Mouse (Mus musculus): ENCODE data around the gene Olfr601. TPM values are rescaled to one million over a fixed set of nuclear protein-coding genes. Genes with fewer than 3 reads are reported as not detected.

Gene Olfr601
- polyA plus RNA-seq, 1 experiment from 2014 or later = not detected

Other genes starting within 250 kb of the Olfr601 start
- gene Olfr586, start 237.0 kb downstream of the Olfr601 start, polyA plus RNA-seq (2014; fragmentation: Nextera tagmentation; extraction: Ambion mirVana) = not detected in 2 replicates
- not detected in 2 replicates for gene Olfr588-ps1, start 221.8 kb downstream of the Olfr601 start, polyA plus RNA-seq (2014; fragmentation: Nextera tagmentation; extraction: Ambion mirVana)
- gene Olfr589, start 206.3 kb downstream of the Olfr601 start, polyA plus RNA-seq (2014; fragmentation: Nextera tagmentation; extraction: Ambion mirVana) = not detected in 2 replicates
- not detected in 2 replicates for gene Olfr591, start 184.3 kb downstream of the Olfr601 start, polyA plus RNA-seq (2014; fragmentation: Nextera tagmentation; extraction: Ambion mirVana)
- gene Olfr592, start 177.9 kb downstream of the Olfr601 start, polyA plus RNA-seq (2014; fragmentation: Nextera tagmentation; extraction: Ambion mirVana) = not detected in 2 replicates
- not detected in 2 replicates for gene Olfr593, start 150.8 kb downstream of the Olfr601 start, polyA plus RNA-seq (2014; fragmentation: Nextera tagmentation; extraction: Ambion mirVana)
- not detected in 2 replicates for gene Olfr594, start 145.7 kb downstream of the Olfr601 start, polyA plus RNA-seq (2014; fragmentation: Nextera tagmentation; extraction: Ambion mirVana)
- gene Usp17ld, start 110.2 kb downstream of the Olfr601 start, polyA plus RNA-seq (2014; fragmentation: Nextera tagmentation; extraction: Ambion mirVana) = not detected in 2 replicates
- not detected in 2 replicates for gene Olfr596, start 57.0 kb downstream of the Olfr601 start, polyA plus RNA-seq (2014; fragmentation: Nextera tagmentation; extraction: Ambion mirVana)
- gene Olfr597, start 46.3 kb downstream of the Olfr601 start, polyA plus RNA-seq (2014; fragmentation: Nextera tagmentation; extraction: Ambion mirVana) = not detected in 2 replicates
- gene Olfr598, start 39.1 kb downstream of the Olfr601 start, polyA plus RNA-seq (2014; fragmentation: Nextera tagmentation; extraction: Ambion mirVana) = not detected in 2 replicates
- not detected in 2 replicates for gene Olfr599, start 26.7 kb downstream of the Olfr601 start, polyA plus RNA-seq (2014; fragmentation: Nextera tagmentation; extraction: Ambion mirVana)
- gene Olfr600, start 13.0 kb downstream of the Olfr601 start, polyA plus RNA-seq (2014; fragmentation: Nextera tagmentation; extraction: Ambion mirVana) = not detected in 2 replicates
- not detected in 2 replicates for gene Olfr603, start 23.5 kb upstream of the Olfr601 start, polyA plus RNA-seq (2014; fragmentation: Nextera tagmentation; extraction: Ambion mirVana)
- not detected in 2 replicates for gene Usp17lc, start 52.4 kb upstream of the Olfr601 start, polyA plus RNA-seq (2014; fragmentation: Nextera tagmentation; extraction: Ambion mirVana)
- not detected in 2 replicates for gene Olfr605, start 82.8 kb upstream of the Olfr601 start, polyA plus RNA-seq (2014; fragmentation: Nextera tagmentation; extraction: Ambion mirVana)
- gene Olfr606, start 86.4 kb upstream of the Olfr601 start, polyA plus RNA-seq (2014; fragmentation: Nextera tagmentation; extraction: Ambion mirVana) = not detected in 2 replicates
- not detected in 2 replicates for gene Olfr607, start 101.5 kb upstream of the Olfr601 start, polyA plus RNA-seq (2014; fragmentation: Nextera tagmentation; extraction: Ambion mirVana)
- not detected in 2 replicates for gene Olfr608, start 107.2 kb upstream of the Olfr601 start, polyA plus RNA-seq (2014; fragmentation: Nextera tagmentation; extraction: Ambion mirVana)
- not detected in 2 replicates for gene Olfr609, start 135.4 kb upstream of the Olfr601 start, polyA plus RNA-seq (2014; fragmentation: Nextera tagmentation; extraction: Ambion mirVana)
- gene Olfr610, start 149.5 kb upstream of the Olfr601 start, polyA plus RNA-seq (2014; fragmentation: Nextera tagmentation; extraction: Ambion mirVana) = not detected in 2 replicates
- gene Olfr611, start 158.2 kb upstream of the Olfr601 start, polyA plus RNA-seq (2014; fragmentation: Nextera tagmentation; extraction: Ambion mirVana) = not detected in 2 replicates
- not detected in 2 replicates for gene Olfr612, start 180.1 kb upstream of the Olfr601 start, polyA plus RNA-seq (2014; fragmentation: Nextera tagmentation; extraction: Ambion mirVana)
- not detected in 2 replicates for gene Olfr613, start 185.4 kb upstream of the Olfr601 start, polyA plus RNA-seq (2014; fragmentation: Nextera tagmentation; extraction: Ambion mirVana)
- gene Olfr615, start 193.4 kb upstream of the Olfr601 start, polyA plus RNA-seq (2014; fragmentation: Nextera tagmentation; extraction: Ambion mirVana) = not detected in 2 replicates
- not detected in 2 replicates for gene Olfr616, start 206.5 kb upstream of the Olfr601 start, polyA plus RNA-seq (2014; fragmentation: Nextera tagmentation; extraction: Ambion mirVana)
- gene Olfr617, start 210.4 kb upstream of the Olfr601 start, polyA plus RNA-seq (2014; fragmentation: Nextera tagmentation; extraction: Ambion mirVana) = not detected in 2 replicates
- gene Olfr618, start 227.4 kb upstream of the Olfr601 start, polyA plus RNA-seq (2014; fragmentation: Nextera tagmentation; extraction: Ambion mirVana) = not detected in 2 replicates
- gene Olfr619, start 237.9 kb upstream of the Olfr601 start, polyA plus RNA-seq (2014; fragmentation: Nextera tagmentation; extraction: Ambion mirVana) = not detected in 2 replicates
- gene Olfr620, start 249.9 kb upstream of the Olfr601 start, polyA plus RNA-seq (2014; fragmentation: Nextera tagmentation; extraction: Ambion mirVana) = not detected in 2 replicates

Measured in neural tube, embryonic 14.5 days (tissue).